Mouse (Mus musculus) liver (tissue): ENCODE measurements around the gene Klf9.

Experiments
- DNase-seq: peaks from one replicate; pipeline ENCODE4 v3.0.0-alpha.2; 2020; ENCODE audit warnings: mixed read lengths

Klf9 gene

DNA sequence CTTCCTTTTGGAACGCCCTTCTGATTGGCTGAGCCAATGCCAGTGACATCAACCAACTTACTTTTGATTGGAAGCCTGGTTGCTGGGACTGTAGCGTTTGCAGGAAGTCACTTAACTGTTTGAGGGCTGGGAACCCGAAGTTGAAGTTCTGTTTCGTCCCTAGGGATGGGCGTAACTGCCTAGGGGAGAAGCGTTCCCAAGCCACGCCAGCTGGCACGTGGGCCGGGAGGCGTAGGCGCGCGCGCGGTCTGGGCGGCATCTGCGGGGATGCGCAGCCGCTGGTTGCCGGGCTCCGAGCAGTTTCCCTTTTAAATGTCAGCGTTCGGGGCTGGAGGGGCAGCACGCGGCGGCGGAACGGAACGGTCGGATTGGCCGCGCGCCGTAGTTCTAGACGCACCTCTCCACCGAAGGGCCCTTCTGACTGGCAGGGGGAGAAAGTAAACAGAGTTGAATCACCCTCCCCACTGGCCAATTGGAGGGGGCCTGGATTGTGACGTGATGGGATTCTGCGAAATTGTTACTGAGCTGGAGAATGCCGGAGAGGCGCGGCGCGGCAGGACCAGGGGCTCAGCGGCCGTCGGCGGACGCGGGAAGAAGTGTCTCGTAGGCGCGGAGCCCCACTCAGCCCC is at the start of gene Klf9:
TSS of gene Klf9 (plus strand) at position 538 of the 629 bp plus-strand sequence.
- peak; percentile 84 for DNase-seq

GRCm38 (mm10) chr19:23091586-23091985 is 49.4 kb upstream of the Klf9 start:
- DNase-seq = no peak

- no peak for DNase-seq
Observed at GRCm38 (mm10) chr19:23093548-23093947, 47.5 kb upstream of the Klf9 start.

DNA sequence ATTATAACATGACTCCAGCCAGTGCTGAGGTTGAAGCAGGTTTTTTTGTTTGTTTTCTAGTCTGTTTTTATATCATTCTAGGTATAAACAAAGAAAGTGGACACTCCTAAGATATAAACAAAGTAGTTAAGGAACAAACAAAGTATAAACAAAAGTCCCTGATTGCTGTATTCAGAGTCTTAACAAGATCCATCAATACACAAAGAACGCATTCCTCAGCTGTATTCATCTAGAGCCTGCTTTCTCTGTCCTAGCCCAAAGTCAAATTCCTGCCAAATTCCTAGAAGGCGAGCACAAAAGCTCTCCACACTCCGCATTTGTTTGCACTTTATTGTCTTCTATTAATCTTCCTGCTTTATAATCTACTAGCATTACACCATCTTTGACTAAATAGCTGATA is 46.1 kb upstream of the Klf9 start:
- no peak for DNase-seq

DNA sequence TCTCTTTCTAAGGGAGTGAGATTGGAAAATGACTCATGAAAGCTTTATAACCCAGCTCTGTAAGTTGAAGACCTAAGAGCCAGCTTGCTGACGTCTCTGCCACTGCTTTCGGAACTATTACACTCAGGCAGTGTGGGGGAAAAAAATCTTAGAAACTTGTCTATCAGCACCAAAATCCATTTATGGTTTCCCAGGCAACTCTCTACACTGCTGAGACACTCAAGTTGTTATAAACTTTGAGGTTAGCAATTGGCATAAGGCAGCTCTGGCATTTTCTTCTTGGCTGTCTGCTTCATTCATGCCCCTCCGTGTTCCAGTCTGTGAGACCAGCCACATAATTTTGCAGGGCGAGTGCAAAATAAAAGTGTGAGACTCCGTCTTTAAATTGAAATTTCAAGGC is 34.2 kb upstream of the Klf9 start:
- no peak for DNase-seq

- DNase-seq = no peak
Observed at GRCm38 (mm10) chr19:23107335-23107734, 33.7 kb upstream of the Klf9 start.

DNA sequence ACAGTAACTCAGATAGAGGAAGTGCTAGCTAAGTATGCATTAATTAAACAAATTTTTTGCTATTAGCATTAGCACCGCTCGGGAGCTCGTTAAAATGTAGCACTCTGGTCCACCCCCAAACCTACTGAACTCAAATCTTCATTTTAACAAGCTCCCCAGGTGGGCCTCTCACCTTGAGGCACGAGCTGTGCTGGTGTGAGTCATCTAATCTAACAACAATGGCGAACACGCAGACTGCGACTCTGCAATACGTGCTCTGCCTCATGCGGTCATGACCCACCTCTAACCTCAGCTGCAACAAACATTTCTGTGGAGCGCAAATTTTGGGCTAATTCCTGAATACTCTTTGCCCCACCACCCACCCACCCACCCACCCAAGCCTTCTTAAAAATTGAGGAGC is 19.2 kb upstream of the Klf9 start:
- no peak for DNase-seq

- DNase-seq = no peak
Observed at GRCm38 (mm10) chr19:23124023-23124550, 16.9 kb upstream of the Klf9 start.

DNA sequence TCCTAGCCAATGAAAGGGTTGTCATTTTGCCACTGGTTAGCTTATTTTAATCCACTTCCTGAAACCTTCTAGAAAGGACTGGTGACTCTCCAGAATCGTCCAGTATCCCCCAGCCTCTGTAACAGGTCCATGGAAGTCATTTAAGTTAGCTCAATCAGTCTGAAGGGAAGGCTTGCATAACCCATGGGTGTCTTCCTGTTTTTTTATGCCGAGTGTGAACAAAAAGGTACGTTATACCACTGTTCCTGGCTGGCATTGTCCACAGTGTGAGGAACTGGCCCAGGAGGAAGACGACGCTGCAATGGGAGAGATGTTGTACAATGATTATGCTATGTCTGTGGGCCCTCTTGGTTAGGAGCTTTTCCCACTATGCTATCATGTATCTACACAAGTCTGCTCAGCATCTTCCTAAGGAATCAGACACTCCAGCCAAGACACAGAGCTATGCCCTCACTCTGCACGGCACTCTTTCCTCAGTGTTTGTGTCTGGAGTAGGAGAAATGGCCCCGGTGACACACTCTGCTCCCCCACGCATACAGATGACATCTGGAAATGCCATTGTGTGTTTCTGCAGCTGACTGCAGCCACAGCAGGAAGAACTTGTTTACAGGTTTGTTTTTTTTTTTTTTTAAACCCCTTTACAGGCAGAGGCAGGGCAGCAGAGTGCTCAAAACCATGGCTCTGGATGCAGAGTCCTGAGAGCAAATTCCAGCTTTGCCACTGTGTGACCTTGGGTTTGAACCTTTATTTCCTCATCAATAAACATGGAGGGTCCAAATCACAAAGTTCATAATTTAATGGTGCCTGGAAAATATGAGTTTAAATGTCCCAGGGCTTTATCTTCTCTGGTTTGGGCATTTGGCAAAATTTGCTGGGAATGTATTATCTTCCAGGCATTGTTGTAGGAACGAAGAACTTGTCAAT is 15.5 kb upstream of the Klf9 start:
- no peak for DNase-seq

GRCm38 (mm10) chr19:23129908-23130307 is 11.1 kb upstream of the Klf9 start:
- DNase-seq = peak; percentile 27

GRCm38 (mm10) chr19:23132106-23132635 is 8.9 kb upstream of the Klf9 start:
- no peak for DNase-seq

DNA sequence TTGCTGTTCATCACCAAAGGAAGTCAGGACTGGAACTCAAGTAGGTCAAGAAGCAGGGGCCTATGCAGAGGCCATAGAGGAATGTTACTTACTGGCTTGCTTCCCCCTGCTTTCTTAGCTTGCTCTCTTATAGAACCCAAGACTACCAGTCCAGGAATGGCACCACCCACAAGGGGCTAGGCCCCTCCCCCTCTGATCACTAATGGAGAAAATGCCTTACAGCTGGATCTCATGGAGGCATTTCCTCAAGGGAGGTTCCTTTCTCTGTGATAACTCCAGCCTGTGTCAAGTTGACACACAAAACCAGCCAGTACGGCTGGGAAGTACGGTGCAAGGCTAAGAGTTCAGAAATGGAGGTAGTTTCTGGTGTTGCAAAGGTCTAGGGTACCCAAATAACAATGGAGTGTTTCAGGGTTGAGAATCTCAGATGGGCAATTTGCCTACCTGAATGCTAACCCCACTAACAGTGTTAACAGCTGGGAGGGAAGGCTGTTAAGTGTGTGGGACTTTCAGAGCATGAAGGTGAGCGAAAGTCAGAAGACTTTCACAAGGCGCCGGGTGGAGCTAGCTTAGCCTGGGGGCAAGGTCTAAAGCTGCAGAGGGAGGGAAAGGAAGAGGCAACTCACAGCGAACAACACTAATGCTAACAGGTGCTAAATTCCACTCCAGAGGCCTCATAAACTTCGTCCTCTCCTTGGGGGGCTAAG is 8.2 kb upstream of the Klf9 start:
- no peak for DNase-seq

DNA sequence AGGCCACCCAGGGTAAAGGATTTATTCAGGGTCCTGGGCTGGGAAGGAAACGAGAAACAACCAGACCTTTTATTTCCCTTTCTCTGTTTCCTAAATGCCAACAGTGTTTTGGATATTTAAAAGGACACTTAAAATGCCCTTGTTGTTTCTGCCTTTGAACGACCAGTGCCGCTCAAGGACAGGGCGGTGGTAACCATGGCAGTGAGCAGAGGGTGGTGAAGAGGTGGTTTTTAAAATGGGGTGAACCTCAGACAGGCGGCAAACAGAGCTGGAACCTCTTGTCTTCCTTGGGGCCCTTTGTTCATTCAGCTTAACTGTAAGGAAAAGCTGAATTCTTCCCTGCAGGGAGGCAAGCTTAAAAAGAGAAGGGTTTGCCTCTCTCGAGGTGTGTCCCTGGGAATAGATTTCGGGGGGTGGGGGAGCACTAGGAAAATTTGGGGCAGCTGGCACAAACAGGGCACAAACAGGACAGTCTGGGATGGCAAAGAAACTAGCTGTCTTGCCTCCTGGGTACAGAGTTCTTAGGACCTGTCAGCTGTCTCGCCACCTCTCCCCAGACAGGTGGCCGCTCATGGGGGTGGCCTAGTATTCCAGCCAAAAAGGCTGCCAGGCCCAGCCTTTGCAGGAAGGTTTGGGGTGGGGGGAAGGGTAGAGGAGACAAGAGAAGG is 7.5 kb upstream of the Klf9 start:
- no peak for DNase-seq

DNA sequence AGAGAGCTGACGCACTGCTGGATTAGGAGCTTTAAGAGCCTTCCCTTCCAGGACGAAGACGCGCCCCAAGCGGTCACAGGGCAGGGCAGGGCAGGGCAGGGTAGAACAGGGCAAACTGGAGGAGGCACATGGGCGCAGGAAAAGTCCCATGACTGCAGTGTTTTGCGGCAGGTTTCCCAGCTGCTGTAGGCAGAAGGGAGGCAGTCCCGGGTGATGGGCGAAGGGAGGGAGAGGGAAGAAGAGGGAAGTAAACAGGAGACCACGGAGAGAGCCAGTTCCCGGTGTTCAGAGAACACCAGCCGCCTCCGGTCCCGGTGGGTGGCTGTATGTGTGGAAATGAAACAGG is 7.0 kb upstream of the Klf9 start:
- DNase-seq = no peak

DNA sequence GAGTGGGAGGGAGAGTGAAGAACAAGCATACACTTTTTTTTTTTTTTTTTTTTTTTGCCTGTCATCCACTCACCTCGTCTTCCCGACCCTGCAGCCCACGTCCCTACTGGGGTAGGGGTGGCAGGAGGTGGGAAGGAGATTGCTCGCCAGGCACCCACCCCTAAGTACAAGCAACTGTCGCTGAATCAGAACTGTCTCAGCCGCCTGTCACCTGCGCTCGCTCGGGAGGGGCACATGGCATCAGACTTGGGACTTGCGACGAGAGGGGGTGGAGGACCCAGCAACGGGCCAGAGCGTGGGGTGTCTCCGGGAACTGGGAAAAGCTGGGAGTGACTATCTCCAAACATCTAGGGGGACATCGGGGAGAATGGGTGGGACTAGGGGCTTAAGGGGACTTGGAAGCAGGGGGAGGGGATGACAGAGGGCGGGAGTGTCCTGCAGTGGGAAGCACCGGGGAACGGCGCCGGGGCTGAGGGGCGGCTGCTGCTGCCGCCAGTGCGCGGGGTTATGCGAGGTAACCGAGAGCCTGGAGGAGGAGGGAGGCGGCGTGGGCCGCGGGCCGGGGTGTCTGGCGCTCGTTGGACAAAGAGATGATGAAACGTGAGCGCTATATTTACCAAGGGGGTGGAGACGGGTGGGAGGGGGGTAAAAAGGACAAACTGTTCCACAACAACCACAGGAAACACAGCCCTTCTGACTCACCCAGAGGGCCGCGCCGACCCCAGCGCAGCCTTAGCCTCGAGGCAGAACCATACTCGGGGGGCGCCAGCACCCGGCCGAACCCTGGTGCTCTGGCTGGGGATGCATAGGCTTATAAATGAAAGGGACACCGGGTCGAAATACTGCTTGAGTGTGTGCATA is 6.4 kb upstream of the Klf9 start:
- DNase-seq = peak; percentile 42

DNA sequence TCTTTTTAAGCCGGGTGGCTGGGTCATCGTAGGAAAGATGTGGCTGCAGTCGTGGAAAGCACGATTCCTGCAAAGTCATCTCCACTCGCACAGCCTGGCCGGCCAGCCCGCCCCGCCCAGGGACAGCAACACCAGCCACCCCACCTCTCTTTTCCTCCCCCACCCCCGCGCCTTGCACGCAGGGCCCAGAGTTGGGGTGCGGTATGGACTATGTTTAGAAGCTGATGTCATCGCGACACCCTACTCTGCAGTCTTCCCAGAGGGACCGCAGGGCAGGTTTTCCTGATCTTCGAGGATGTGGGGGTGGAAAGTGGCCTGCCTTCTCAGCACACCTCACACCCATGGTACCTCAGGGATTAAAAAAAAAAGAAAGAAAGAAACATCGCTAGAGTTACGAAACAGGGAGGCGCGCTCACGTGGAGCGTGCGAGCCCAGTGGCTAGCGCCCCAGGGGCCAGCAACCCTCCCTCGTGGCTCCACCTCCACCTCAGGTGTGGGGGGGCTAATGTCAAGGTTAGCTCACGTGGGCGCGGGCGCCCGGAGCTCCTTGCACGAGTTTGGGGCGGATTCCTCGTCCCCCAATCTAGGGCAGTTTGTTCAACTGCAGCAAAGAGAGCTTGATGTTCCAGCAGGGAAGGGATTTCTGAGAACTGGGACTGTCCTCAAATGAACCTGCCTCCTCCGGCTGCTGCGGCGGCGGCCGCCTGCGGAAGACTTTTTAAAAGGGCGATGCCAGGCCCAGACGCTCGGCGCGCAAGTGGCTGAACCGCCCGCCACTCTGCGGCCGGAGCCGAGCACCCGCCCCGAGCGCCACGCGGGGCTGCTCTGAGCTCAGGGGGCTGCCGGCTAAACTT is 5.5 kb upstream of the Klf9 start:
- DNase-seq = peak; percentile 59

GRCm38 (mm10) chr19:23136202-23136850 is 4.7 kb upstream of the Klf9 start:
- DNase-seq = no peak

DNA sequence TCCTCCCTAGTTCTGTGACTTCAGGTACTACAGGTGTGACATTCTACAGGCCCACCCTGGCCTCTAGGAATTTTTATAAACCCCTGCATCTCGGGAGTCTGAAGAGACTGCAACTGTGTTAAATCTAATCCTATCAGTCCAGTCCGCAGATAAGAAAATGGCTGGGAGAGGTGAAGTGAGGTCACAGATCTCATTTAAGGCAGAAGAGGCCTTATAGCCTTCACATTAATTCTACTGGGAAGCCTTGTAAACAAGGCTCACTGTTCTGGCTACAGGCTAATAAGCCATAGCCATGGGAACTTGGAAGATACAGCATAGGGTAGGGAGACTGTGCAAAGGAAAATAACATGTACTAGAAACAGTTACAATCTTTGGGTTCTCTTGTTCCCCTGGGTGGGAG is 3.7 kb upstream of the Klf9 start:
- no peak for DNase-seq

GRCm38 (mm10) chr19:23139756-23140470 is 1.1 kb upstream of the Klf9 start:
- no peak for DNase-seq
